Mouse (Mus musculus) cerebellum, adult 18-20 months (tissue): ENCODE results near the gene Cdkn1c.
A peak's percentile ranks its signal among the peaks of the same experiment; 100 is the strongest.

Source experiments
- DNase-seq, 2 experiments: peaks; one replicate each; pipeline ENCODE4 v3.0.0; 2021

The Cdkn1c gene

DNA sequence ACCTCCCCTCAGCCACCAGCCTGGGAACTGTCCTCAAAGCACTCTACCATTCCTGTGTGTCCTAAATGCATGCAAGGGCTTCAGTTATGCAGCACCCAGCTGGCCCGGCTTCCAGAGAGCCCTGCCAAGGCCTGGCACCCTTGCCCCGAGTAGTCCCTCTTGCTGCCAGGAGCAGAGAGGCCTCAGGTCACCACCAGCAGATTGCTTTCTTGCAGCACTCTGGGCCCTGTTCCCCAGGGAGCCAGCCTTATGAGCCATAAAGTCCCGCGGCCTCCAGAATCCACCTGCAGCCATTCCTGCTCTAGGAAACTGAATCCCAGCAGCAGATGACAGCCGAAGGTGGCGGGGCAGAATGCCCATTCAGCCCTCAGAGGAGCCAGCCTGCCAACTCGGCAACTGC is 27.5 kb downstream of the Cdkn1c start:
- peak; percentile 61 to 62 for DNase-seq

DNA sequence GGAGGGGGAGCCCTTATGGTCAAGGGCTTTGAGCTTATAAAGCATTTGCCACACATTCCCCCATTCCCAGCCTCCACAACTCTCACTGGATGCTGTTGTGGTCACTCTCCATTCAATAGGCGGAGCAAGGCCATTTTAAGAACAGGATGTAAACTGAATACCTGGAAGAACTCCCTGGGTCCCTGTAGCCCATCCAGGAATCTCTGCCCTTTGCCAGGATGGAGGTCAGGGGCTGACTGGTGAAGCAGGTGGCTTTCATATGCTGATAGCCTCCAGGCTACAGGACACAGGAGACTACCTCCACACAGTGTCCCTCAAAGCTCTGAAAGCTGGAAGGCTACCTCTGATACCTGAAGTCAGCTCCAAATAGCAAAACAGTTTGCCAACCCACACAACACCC is 28.2 kb downstream of the Cdkn1c start:
- DNase-seq: no peak

- peak in 1 of 2 experiments; percentile 23 for DNase-seq
Observed at GRCm38 (mm10) chr7:143428814-143429499, 31.9 kb downstream of the Cdkn1c start.

DNA sequence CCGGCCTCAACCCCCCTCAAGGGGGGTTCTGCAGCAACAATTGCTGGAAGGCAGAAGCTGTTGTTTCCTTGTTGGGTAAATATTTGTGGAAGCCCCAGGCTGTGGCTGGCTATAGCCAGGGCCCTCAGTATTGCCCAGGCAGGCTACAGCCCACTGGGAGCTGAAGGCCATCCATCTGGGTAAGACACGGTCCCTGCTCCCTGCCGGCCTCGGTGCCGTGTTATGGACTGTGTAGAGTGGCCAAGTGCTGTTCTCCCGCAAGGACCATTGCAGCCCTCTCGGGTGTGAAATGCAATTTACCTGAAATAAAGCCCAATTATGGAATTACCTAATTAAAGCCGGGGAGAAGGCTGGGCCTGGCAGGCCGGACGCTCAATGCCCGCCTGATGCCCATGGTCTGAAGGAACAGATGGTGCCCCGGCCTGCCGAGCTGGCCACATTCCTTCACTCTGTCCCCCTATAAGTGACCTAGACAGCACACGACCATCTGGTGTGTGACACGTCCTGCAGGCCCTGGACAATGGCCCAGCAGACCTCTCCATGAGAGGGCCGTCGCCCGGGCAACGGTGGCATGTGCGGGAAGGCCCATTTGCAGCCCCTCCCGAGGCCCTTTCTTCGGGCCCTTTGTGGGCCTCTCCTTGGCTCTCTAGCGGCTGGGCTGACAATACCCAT is 32.6 kb downstream of the Cdkn1c start:
- peak; percentile 94 to 96 for DNase-seq

GRCm38 (mm10) chr7:143419585-143420160 is 41.2 kb downstream of the Cdkn1c start:
- DNase-seq: no peak

DNA sequence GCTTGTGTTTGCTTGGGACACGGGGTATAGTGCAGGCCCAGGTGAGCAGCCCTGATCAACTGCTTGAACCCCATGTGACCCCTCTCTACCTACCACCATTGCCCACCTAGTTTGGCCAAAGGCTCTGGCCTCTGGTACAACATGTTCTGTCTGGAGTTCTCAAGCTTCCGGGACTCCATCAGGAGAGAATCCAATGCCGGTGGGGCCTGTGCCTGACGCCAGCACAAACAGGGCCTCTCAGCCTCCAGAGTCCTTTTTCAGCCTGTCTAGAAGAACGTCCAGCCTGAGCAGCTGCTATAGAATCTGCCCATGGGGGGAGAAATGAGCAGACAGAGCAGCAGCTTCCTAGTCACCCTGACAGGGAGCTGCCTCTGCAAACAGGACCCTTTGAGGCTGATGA is 43.0 kb downstream of the Cdkn1c start:
- no peak for DNase-seq

DNA sequence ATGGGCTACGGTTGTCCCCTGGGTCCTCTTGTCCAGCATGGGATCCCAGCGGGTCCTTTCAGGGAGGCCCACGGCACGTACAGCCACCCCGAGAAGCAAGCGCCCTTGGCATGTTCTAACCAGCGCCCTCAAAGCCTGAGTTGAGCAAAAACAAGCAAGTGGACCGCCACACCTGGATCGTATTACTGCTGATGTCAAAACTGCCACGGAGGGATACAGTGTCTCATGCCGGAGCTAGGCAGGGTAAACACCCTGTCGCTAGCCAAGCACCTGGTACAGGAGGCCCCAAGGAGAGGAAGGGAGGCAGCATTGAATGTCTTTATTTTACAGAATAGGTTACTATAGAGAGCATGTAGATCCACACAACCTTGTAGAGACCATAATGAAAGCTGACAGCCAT is 44.4 kb downstream of the Cdkn1c start:
- DNase-seq: no peak

DNA sequence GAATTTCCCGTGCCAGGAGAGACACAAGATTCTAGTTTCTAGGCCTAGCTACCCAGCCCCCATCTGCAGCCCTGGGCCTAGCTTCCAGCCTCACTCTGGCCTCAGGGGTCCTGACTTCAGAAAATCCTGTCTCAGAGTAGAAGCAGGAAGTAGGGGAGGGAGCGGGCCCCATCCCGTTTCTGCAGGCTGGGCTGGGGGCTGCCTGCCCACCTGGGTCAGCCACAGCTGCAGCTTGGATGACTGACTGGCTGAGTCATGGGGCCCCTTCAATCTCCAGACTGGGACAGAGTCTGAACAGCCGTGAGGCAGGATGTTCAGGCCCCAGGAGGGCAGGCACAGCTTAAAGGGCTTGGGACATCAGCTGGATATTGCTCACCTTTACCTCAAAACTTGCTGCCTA is 45.8 kb downstream of the Cdkn1c start:
- no peak for DNase-seq

GRCm38 (mm10) chr7:143412606-143413005 is 48.2 kb downstream of the Cdkn1c start:
- no peak for DNase-seq

GRCm38 (mm10) chr7:143408615-143409021 is 52.2 kb downstream of the Cdkn1c start:
- DNase-seq: no peak
